Mouse (Mus musculus) liver, embryonic 12.5 days (tissue): ENCODE data around the gene Naa35. TPM values are rescaled to one million over a fixed set of nuclear protein-coding genes. Genes with fewer than 3 reads are reported as not detected.

Experiments
- ATAC-seq: fragments of 200-750 bp; cut with Nextera tagmentation; 2 replicates; pipeline ENCODE4 v1.8.0; 2017; ENCODE audit warnings: moderate number of reproducible peaks, mild to moderate bottlenecking, moderate library complexity
- H3K27ac ChIP-seq: fragments of 300-500 bp; sonication (generic); 2 replicates; pipeline ENCODE4 v1.5.1; 2016; ENCODE audit warnings: mild to moderate bottlenecking
- H3K27me3 ChIP-seq: fragments of 300-500 bp; sonication (generic); replicated peaks from 2 replicates; pipeline ENCODE4 v1.6.1; 2016; ENCODE audit warnings: mild to moderate bottlenecking, moderate library complexity
- H3K36me3 ChIP-seq: fragments of 300-500 bp; sonication (generic); 2 replicates; pipeline ENCODE4 v1.6.1; 2016; ENCODE audit warnings: mild to moderate bottlenecking, moderate library complexity
- H3K4me1 ChIP-seq: fragments of 300-500 bp; sonication (generic); 2 replicates; pipeline ENCODE4 v1.6.1; 2016
- H3K4me2 ChIP-seq: fragments of 300-500 bp; sonication (generic); 2 replicates; pipeline ENCODE4 v1.6.1; 2016; ENCODE audit warnings: mild to moderate bottlenecking, moderate library complexity
- H3K4me3 ChIP-seq: fragments of 300-500 bp; sonication (generic); 2 replicates; pipeline ENCODE4 v1.5.1; 2016; ENCODE audit warnings: mild to moderate bottlenecking, moderate library complexity
- H3K9ac ChIP-seq: fragments of 300-500 bp; sonication (generic); 2 replicates; pipeline ENCODE4 v1.6.1; 2016; ENCODE audit warnings: mild to moderate bottlenecking, moderate library complexity
- H3K9me3 ChIP-seq: fragments of 300-500 bp; sonication (generic); replicated peaks from 2 replicates; pipeline ENCODE4 v1.6.1; 2016; ENCODE audit warnings: mild to moderate bottlenecking, moderate library complexity
- WGBS: fragments of 180-500 bp; shearing (Covaris S2); methylation state at CpG from one replicate; pipeline ENCODE4 v1.1.7; 2016; ENCODE audit not compliant: insufficient replicate concordance; 5-methylcytosine and 5-hydroxymethylcytosine counted together
- polyA plus RNA-seq: library from polyadenylated mRNA; unstranded; fragments of >200 nt; fragmentation: Nextera tagmentation; extraction: Ambion mirVana; gene quantifications from 2 replicates; pipeline ENCODE4 v1.2.1, GENCODE M21; 2016

The Naa35 gene
- polyA plus RNA-seq: 35.5 and 37.2 TPM in 2 replicates

DNA sequence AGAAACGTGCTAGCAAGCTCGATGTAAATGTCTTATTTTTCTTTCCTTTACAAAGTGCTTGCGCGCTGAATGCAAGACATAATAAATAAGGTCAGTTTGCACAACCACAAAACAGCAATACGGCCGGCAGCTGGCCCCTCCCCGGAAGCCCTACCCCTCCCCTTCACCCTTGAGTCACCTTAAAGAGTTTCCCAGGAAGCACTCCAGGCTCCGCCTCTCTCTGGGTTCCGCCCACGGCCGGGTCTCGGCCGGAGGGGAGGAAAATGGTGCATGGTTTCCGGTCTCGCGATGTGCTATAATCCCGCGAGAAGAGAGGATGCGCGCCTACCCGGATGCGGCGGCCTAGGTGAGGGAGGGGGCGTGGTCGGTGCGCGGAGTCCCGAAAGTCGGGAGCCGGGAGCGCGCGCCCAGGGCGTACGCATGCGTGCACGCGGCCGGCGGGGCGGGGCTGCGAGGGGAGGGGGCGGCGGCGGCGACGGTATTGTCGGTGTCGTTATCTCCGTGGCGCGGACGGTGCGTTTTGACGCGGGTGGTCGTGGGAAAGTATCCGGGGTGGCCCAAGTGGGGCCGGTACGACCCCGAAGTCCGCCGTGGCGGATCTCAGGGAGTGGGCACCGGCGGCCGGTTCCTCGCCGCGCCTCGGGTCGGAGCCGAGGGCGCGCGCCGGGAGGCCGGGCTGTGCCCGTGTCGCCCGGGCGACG, at the start of gene Naa35, which contains the start of gene Agtpbp1:
Gene Naa35 (plus strand): TSS at position 313 of the 701 bp plus-strand sequence.
Gene Agtpbp1 (minus strand): TSS at position 281 of the 701 bp plus-strand sequence.
- Histone ChIP-seq H3K27ac (peak within 1 kb of the TSS; percentile 78), H3K4me3 (peak within 1 kb of the TSS; percentile 90), H3K9ac (peak within 1 kb of the TSS; percentile 89), H3K4me1 (peaks cover 39% of the 10 kb centered on the region), H3K27me3 (no peaks in the 10 kb centered on the region), H3K4me2 (peak within 1 kb of the TSS; percentile 96), H3K36me3 (peaks cover 22% of the 10 kb centered on the region), H3K9me3 (no peaks in the 10 kb centered on the region)
- WGBS: under 1% methylated on average over 80 of the region's 83 CpGs
- peak; percentile 96 for ATAC-seq

- no peak overlapping the region for H3K27ac ChIP-seq
- H3K4me3 ChIP-seq: no peak overlapping the region
- no peak overlapping the region for H3K9ac ChIP-seq
- H3K4me2 ChIP-seq: no peak overlapping the region
- peaks cover 4% of the 10 kb centered on the region; the same call in 1 of the 2 replicates for H3K4me1 ChIP-seq
- H3K9me3 ChIP-seq: no peaks in the 10 kb centered on the region
- no peak for ATAC-seq
- peaks cover 54% of the 10 kb centered on the region for H3K36me3 ChIP-seq
- H3K27me3 ChIP-seq: no peaks in the 10 kb centered on the region
- 77% methylated on average over 6 of the region's 6 CpGs for WGBS
Measured at GRCm38 (mm10) chr13:59535746-59536145, 49.3 kb upstream of the Naa35 start.

GRCm38 (mm10) chr13:59536631-59537030, 48.4 kb upstream of the Naa35 start:
- Histone ChIP-seq H3K27me3 (no peaks in the 10 kb centered on the region), H3K36me3 (peaks cover 48% of the 10 kb centered on the region), H3K4me1 (peaks cover 4% of the 10 kb centered on the region; the same call in 1 of the 2 replicates), H3K4me3 (no peak overlapping the region), H3K27ac (no peak overlapping the region), H3K4me2 (no peak overlapping the region), H3K9ac (no peak overlapping the region), H3K9me3 (no peaks in the 10 kb centered on the region)
- no peak for ATAC-seq
- 77% methylated on average over 2 of the region's 2 CpGs for WGBS

- 86% methylated on average over 5 of the region's 5 CpGs for WGBS
- H3K4me1 ChIP-seq: peaks cover 4% of the 10 kb centered on the region; the same call in 1 of the 2 replicates
- no peaks in the 10 kb centered on the region for H3K9me3 ChIP-seq
- H3K27me3 ChIP-seq: no peaks in the 10 kb centered on the region
- no peak overlapping the region for H3K4me2 ChIP-seq
- no peak overlapping the region for H3K9ac ChIP-seq
- H3K36me3 ChIP-seq: peaks cover 29% of the 10 kb centered on the region
- no peak overlapping the region for H3K27ac ChIP-seq
- no peak for ATAC-seq
- no peak overlapping the region for H3K4me3 ChIP-seq
Measured at GRCm38 (mm10) chr13:59538661-59539060, 46.4 kb upstream of the Naa35 start.

DNA sequence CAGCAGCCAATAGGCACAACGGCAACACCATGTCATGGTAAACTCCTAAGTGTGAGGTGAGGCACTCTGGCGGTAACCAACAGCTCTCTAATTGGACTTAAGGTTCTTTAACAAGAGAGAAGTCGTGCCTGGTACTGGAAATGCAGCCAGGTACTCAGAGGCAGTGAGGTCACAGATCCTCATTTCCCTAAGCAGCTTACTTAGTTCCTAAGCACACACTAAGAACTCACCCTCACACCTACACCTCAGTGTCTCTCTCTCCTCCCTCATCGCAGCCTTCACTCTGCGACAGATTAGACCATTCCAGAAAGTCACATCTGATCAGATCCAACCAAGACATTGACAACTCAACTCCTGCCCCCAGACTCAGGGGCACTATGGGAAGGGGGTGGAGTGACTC, 45.0 kb upstream of the Naa35 start:
- Histone ChIP-seq H3K9me3 (no peaks in the 10 kb centered on the region), H3K9ac (no peak overlapping the region), H3K4me1 (peaks cover 11% of the 10 kb centered on the region), H3K27ac (no peak overlapping the region), H3K27me3 (no peaks in the 10 kb centered on the region), H3K36me3 (peaks cover 20% of the 10 kb centered on the region), H3K4me3 (no peak overlapping the region), H3K4me2 (no peak overlapping the region)
- 75% methylated on average over 5 of the region's 5 CpGs for WGBS
- ATAC-seq: no peak

DNA sequence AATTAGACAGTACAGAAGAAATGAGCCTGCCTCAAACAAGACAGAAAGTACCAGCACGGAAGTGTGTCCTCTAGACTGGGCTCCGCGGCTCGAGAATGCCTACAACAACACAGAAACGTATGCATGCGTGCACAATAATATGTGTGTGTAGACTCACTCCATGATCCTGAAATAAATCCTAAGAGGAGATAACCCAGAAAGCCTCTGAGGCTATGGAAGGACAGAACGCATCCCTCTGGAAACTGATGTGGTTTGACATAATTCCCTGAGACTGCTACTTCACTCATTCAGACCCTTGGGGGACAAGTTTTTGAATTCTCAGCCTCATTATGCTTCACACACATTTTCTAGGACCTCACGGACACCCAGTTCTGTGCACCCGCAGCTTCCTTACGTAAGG, 42.6 kb upstream of the Naa35 start:
- no peak overlapping the region for H3K4me2 ChIP-seq
- no peaks in the 10 kb centered on the region for H3K9me3 ChIP-seq
- H3K27me3 ChIP-seq: no peaks in the 10 kb centered on the region
- no peak overlapping the region for H3K27ac ChIP-seq
- H3K4me3 ChIP-seq: no peak overlapping the region
- peaks cover 21% of the 10 kb centered on the region for H3K4me1 ChIP-seq
- WGBS: 89% methylated on average over 10 of the region's 10 CpGs
- H3K9ac ChIP-seq: no peak overlapping the region
- H3K36me3 ChIP-seq: peaks cover 8% of the 10 kb centered on the region
- no peak for ATAC-seq

DNA sequence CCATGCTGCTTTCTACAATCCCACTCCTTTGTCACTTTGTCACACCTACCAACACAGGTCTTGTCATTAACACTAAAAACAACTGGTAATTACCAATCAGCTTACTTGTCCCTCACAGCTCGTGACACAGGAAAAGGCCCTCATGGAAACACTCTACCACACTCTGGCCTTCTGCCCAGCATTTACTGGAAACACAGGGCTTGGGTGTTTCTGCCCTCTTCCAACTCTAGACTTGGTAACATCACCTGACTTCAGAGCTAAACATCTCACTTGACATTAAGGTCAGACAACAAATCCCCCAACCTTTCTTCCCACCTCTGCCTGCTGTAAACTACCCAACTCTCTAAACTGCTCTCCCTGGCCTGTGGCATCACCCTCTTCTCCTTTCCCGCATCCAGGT, 38.0 kb upstream of the Naa35 start:
- ATAC-seq: no peak
- Histone ChIP-seq H3K4me1 (peaks cover 60% of the 10 kb centered on the region), H3K27me3 (no peaks in the 10 kb centered on the region), H3K4me3 (no peak overlapping the region), H3K9me3 (no peaks in the 10 kb centered on the region), H3K27ac (no peak overlapping the region), H3K4me2 (no peak overlapping the region), H3K9ac (no peak overlapping the region), H3K36me3 (no peaks in the 10 kb centered on the region)
- WGBS: 76% methylated on average over 2 of the region's 2 CpGs

GRCm38 (mm10) chr13:59547716-59548115, 37.3 kb upstream of the Naa35 start:
- H3K36me3 ChIP-seq: no peaks in the 10 kb centered on the region
- ATAC-seq: no peak
- no peak overlapping the region for H3K4me3 ChIP-seq
- no peaks in the 10 kb centered on the region for H3K9me3 ChIP-seq
- WGBS: 81% methylated on average over 4 of the region's 4 CpGs
- H3K4me2 ChIP-seq: no peak overlapping the region
- H3K9ac ChIP-seq: no peak overlapping the region
- peaks cover 60% of the 10 kb centered on the region for H3K4me1 ChIP-seq
- H3K27ac ChIP-seq: no peak overlapping the region
- H3K27me3 ChIP-seq: no peaks in the 10 kb centered on the region

DNA sequence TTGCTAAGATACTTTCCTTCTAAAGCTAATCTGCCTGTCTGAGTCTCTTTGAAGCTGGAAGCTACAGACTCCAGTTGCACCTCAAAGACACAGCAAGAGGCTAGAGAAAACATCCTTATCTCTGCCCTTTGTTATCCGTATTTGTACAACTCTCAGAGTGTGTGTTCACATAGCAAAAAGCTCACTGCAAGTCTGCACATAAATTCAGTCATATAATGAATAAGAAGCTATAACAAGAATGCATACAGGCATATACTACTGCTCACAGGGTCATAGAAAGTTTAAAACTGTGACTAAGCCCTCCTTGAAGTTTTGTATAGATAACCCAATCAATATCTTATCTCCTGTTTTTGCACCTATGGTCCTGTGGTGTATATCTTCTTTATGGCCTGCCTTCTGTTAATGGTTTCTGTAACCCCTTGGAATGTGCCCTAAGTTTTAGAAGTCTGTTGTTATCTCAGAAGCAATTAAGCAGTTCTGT, 35.7 kb upstream of the Naa35 start:
- WGBS: 8% methylated on average over 1 of the region's 1 CpGs
- Histone ChIP-seq H3K27ac (peak overlapping the region; percentile 45), H3K9ac (no peak overlapping the region), H3K36me3 (no peaks in the 10 kb centered on the region), H3K4me2 (peak overlapping the region; percentile 14), H3K4me3 (no peak overlapping the region), H3K27me3 (no peaks in the 10 kb centered on the region), H3K4me1 (peaks cover 62% of the 10 kb centered on the region), H3K9me3 (no peaks in the 10 kb centered on the region)
- peak; percentile 62 for ATAC-seq

DNA sequence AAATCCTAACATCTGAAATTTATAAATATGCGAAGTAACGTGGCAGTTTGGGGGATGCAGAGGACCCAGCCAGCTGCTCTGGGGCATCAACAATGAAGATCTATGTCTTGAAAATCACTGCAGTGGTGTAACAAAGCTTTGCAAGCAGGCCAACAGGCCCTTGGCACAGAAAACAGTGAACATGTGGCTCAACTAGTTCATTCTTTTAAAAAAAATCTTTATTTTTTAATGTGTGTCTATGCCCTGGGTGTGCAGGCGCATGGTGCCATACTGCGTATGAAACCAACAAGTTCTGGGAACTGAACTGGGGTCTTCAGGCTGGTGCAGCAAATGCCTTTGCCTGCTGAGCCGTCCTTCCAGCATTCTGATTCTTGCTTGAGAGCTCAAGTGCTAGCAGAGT, 32.8 kb upstream of the Naa35 start:
- Histone ChIP-seq H3K36me3 (no peaks in the 10 kb centered on the region), H3K9ac (no peak overlapping the region), H3K27ac (no peak overlapping the region), H3K9me3 (no peaks in the 10 kb centered on the region), H3K4me2 (no peak overlapping the region), H3K27me3 (no peaks in the 10 kb centered on the region), H3K4me1 (peaks cover 69% of the 10 kb centered on the region), H3K4me3 (no peak overlapping the region)
- WGBS: 86% methylated on average over 5 of the region's 5 CpGs
- no peak for ATAC-seq

GRCm38 (mm10) chr13:59552751-59553150, 32.3 kb upstream of the Naa35 start:
- Histone ChIP-seq H3K4me2 (no peak overlapping the region), H3K9ac (no peak overlapping the region), H3K36me3 (no peaks in the 10 kb centered on the region), H3K27me3 (no peaks in the 10 kb centered on the region), H3K27ac (no peak overlapping the region), H3K4me1 (peaks cover 71% of the 10 kb centered on the region), H3K4me3 (no peak overlapping the region), H3K9me3 (no peaks in the 10 kb centered on the region)
- no peak for ATAC-seq
- WGBS: 62% methylated on average over 2 of the region's 2 CpGs

DNA sequence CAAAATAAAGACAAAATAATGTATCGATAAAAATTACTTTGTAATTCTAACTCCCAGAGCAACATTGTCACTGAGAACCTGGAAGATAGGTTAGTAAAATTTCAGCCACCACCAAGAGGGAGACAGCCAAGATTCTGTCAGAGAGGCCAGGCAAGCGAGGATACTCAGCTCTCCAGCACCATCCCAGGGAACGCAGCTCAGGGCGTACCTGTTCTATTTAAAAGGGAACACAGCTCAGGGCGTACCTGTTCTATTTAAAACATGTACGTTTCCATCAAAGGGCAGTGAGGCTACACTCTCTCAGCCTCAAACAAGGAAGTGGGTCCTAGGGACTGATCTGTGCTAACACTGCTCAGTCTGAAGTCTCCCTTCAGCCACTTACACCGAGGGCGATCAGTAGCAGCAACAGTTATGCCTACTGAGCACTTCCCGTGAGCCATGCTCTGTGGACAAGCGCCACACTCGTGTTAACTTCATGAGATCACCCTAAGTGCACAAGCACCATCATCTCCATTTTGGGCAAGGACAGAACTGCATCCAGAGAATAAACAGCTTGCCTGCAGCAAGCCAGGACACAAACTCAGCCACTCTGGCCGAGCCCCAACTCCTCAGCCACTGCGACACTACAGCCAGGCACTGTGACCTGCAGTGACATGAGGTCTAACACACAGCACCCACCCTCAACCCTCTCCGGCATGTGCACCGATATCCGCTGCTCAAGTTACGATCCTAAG, 30.1 kb upstream of the Naa35 start:
- Histone ChIP-seq H3K4me3 (no peak overlapping the region), H3K27me3 (no peaks in the 10 kb centered on the region), H3K27ac (no peak overlapping the region), H3K36me3 (no peaks in the 10 kb centered on the region), H3K9ac (0 out of 2 replicates have a peak overlapping the region, but pooled peaks have one; percentile 12), H3K9me3 (no peaks in the 10 kb centered on the region), H3K4me1 (peaks cover 53% of the 10 kb centered on the region), H3K4me2 (peak overlapping the region; percentile 98)
- 72% methylated on average over 17 of the region's 17 CpGs for WGBS
- no peak for ATAC-seq
